Mouse (Mus musculus) embryonic fibroblast, embryonic 13.5 days (primary cell): Measurements from ENCODE around the gene Fcmr.

Experiments
- CTCF ChIP-seq: IDR thresholded peaks from 2 replicates; pipeline ENCODE4 v1.5.1; 2011; ENCODE audit warnings: mild to moderate bottlenecking, control low read depth, low read length, moderate library complexity, borderline replicate concordance; ENCODE audit not compliant: insufficient read depth
- POLR2A ChIP-seq: IDR thresholded peaks from 2 replicates; pipeline ENCODE4 v1.6.1; 2011; ENCODE audit warnings: low read depth, mild to moderate bottlenecking, control low read depth, low read length, moderate library complexity

GRCm38 (mm10) chr1:130821149-130821471 is 44.4 kb upstream of the Fcmr start:
- TF ChIP-seq CTCF (no peak), POLR2A (no peak)
